Mouse (Mus musculus) urinary bladder, adult 2 months (tissue): ENCODE data around the gene Lmo7. TPM values are rescaled to one million over a fixed set of nuclear protein-coding genes. Genes with fewer than 3 reads are reported as not detected.

ENCODE experiments used
- DNase-seq: peaks from one replicate; pipeline ENCODE4 v3.0.0; 2022; ENCODE audit warnings: low spot score
- polyA plus RNA-seq: library from polyadenylated mRNA; depleted of rRNA; stranded (reverse); fragments of >200 nt; gene quantifications from 2 replicates; pipeline ENCODE4 v1.2.3, GENCODE M21; 2012

The Lmo7 gene
- polyA plus RNA-seq, 1 experiment = 27.9 TPM

GRCm38 (mm10) chr14:101780016-101780415 is 50.3 kb downstream of the Lmo7 start:
- no peak for DNase-seq

- DNase-seq = no peak
These were observed 51.5 kb downstream of the Lmo7 start for GRCm38 (mm10) chr14:101781219-101781618.

DNA sequence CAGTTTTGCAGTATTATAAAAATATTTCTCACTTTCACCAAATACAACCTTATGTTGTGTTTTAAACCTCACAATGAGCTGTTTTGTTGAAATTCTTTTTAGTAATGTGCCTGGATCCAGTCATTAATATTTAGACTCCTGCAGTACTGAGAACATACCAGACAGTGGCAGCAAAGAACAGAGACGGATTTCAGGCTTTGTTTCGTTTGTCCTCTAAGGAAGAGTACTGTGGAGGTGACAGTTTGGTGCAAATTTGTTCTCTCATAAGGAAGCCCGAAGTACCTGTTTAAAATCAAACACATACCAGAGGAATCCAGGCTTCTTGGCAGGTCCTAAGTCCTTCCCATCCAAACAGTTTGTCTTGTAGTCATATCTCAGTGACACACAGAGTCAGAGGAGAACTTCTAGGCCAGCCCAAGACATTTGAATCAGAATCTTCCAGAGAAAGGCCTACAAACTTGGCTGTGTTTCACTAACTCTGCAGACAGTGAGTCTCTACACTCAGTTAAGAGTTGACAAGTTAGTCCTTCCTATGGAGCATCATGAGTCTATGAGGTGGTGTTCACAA is 52.3 kb downstream of the Lmo7 start:
- no peak for DNase-seq

GRCm38 (mm10) chr14:101784315-101784945 is 54.7 kb downstream of the Lmo7 start:
- DNase-seq = no peak

DNA sequence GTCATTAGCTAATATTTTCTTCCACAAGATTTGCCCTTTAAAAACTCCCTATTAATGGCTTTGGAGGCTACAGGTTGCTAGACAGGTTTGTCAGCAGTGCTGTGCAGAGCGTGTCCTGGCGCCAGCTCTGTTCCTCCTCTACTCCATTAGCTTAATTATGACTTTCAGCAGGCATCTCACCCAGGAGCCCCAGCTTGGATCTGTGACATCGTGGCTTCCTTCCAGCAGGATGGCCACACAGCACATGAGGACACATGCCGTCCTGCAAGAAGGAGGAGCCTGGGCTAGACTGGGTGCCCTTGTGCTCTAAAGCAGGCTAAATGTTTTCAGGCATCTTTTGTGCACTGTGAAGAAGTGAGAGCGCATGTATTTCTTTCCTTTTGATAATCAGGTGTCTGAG is 58.1 kb downstream of the Lmo7 start:
- DNase-seq = peak; percentile 23

- DNase-seq = no peak
These were observed 58.7 kb downstream of the Lmo7 start for GRCm38 (mm10) chr14:101788475-101788874.

DNA sequence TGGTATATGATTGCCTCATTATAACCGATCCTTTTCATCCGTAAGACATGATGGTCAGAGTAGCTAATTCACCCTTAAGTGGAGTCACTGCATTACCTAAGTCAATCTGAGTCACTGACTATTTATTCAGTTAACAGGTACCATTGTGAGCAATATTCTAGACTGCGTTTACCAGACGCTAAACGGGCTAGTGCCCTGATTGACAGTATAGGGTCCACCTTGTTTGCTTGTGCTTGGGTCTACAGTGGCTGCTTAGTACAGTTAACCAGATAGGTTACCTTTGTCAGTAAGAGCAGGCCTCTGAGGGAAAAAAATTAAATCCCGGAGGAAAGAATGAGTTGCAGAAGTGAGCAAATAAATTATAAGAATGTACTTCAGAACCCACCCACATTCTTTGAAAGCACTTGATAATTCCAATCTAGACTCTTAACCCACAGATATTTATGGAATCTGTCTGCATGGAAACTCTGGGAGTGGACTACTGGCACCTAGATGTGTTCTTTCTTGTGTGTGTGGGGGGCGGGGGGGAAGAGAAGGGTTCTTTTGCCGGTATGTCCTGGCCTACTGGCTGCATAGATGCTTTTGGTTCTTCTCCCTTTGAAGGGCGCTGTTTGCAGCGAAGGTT is 64.9 kb downstream of the Lmo7 start:
- DNase-seq = no peak

DNA sequence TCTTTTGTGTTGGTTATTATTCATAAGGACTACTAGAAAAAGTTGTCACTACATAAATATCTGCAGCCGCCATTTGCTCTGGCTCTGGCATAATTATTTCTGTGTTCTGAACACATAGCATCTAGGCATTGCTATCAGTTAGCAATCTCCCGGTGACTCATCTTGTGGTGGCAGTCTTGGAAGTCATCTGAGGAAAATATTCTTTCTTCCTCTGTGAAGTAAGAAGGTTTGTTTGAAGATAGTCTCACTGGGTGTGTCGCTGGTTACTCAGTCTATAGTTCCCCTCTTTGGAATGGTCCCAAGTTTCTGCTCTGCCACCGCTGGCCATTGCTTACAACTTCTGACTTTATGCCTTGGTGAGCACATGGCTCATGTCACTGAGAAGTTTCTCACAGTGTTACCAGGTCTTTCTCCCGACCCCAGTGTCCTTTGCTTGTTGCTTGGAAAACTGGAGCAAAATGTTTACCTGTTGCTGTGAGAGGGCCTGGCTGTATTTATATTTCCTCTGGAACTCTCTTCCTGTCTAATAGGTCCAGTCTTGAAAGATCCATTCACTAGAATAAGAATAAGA is 68.3 kb downstream of the Lmo7 start:
- DNase-seq = no peak

GRCm38 (mm10) chr14:101798766-101799165 is 69.0 kb downstream of the Lmo7 start:
- DNase-seq = no peak

- no peak for DNase-seq
These were observed 71.9 kb downstream of the Lmo7 start for GRCm38 (mm10) chr14:101801674-101802073.

DNA sequence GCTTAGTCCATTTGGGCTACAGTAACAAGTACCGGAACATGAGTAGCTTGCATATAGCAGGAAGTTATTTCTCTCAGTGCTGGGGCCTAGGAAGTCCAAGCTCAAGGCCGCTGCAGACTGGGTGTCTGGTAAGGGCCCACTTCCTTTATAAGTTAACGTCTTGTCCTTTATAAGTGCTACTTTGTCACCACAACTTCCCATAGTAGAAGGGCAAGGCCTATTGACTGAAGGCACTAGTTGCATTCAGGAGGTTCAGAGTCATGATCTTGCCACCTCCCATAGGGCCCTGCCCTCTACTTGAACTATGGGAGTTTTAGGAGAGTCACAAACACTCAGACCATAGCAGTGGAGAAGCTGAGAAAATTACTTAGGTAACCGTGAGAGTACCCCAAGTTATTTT is 74.4 kb downstream of the Lmo7 start:
- DNase-seq = no peak

DNA sequence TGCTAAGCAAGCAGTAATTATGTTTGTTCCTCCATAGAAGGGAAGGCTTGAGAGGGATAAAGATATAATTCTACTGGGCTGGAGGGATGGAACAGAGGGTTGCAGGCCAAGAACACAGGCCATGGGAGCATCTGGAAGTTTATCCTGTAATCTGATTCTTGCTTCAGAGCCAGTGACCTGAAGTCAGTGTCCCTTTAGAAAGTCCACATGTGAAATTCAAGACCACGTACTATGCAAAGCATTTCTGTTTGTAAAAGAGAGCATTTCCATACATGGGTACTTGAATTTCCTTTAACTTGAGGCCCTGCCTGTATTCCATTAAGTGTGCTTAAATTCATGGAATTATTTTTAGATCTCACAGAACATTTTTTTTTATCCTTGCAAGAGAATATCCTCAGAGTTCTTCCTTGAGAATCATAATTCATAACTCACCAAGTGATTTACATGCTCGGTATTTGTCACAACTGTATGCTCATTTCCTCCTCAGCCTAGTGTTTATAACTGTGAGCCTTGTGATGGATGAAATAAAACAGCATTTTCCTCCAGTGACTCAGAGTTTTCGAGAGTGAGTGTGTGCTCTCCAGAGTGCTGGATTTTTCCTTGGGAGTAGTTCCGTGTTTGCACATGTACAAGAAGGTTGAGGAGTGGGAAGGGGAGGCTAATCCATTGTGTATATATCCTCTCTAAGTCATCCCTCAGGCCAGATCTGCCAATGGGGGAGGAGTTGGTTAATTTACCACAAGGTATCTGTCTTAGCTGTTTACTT is 75.0 kb downstream of the Lmo7 start:
- no peak for DNase-seq

DNA sequence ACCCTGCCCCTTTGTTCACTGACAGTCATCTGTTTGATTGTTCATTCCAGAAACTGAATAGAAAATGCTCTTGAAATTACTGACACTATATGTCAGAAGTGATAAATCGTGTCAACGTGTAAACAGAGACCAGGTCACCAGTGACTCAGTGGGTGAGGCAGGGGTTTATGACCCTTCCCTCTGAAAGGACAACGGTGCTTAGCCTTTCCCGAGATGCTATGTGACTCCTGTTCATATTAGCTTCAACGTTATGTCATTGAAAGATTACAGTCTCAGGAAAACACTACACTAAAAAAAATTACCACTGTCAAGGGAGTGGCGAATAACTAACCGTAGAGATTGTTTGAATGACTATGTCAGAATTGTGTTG is 75.6 kb downstream of the Lmo7 start:
- no peak for DNase-seq

DNA sequence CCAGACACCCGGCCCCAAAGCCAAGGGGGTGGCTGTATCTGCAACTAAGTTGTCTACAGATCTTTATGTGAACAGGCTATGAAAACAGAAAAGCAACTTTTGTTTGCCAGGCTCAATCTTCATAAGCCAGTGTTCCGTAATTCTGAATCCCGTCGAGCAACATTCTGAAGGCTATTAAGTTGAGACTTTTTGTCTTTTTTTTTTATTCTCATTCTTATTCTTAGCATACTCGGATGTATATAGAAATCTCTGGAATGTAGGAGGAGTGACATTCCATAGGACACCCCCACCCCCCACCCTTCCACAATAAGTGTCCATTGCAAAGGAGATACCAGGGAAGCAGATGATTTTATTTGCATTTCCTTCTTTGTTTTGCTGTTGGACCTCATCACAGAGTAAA is 76.3 kb downstream of the Lmo7 start:
- DNase-seq = no peak

- no peak for DNase-seq
These were observed 76.8 kb downstream of the Lmo7 start for GRCm38 (mm10) chr14:101806607-101807006.

DNA sequence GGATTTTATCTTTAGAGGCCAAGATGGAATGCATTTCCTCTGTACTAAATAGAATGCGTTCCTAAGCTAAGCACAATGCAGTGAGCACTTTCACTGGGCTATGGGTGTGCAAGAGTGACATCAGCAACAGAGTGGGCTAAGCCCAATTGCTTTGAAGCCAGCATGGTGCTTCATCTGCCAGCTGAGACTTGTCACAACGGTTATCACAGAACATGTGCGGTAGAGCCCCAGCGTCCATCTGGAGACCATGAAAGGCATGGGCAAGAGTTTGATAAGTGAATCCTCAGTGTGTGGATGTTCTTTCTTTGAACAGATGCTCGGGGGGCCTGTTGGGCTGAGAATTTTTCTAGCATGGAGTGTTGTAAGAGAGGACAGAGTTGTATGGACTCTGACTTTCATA is 86.7 kb downstream of the Lmo7 start:
- no peak for DNase-seq

DNA sequence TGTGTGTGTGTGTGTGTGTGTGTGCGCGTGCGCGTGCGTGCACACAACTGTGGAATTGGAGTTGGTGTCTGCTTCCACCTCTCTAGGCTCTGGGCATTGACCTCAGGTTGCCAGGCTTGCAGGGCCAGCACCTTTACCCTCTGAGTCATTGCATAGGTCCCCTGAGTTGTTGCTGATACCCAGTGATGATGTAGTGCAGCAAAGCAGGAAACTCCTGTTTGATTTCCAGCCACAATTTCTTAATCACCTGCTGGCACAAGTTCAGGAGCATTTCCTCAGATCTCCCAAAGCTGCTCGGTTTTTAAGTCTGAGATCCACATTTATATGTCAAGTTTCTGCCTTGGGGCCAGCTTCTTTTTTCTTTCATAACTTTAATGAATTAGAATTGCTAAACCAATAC is 92.6 kb downstream of the Lmo7 start:
- no peak for DNase-seq

GRCm38 (mm10) chr14:101822871-101823270 is 93.1 kb downstream of the Lmo7 start:
- no peak for DNase-seq

GRCm38 (mm10) chr14:101829676-101830075 is 99.9 kb downstream of the Lmo7 start:
- no peak for DNase-seq

DNA sequence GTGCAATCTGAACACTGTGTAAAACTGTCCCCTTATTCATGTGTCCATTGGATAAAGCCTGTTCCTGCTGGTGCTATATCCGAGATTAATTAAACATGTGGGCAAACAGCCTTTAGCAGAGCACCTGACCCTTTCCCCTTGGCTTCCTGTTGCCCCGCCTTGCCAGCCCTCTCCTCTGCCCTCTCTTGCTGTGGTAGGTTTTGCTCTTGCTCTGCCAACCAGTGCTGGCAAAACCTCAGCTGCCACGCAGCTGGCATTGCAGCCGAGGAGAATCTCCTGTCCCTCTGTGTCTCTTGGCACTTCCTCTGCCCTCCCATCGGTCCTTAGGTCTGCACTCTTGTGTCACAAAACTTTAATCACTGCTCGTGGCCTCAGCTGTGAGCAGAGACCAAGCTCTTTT is 100.4 kb downstream of the Lmo7 start:
- DNase-seq = no peak

GRCm38 (mm10) chr14:101834109-101834508 is 104.4 kb downstream of the Lmo7 start:
- DNase-seq = no peak

DNA sequence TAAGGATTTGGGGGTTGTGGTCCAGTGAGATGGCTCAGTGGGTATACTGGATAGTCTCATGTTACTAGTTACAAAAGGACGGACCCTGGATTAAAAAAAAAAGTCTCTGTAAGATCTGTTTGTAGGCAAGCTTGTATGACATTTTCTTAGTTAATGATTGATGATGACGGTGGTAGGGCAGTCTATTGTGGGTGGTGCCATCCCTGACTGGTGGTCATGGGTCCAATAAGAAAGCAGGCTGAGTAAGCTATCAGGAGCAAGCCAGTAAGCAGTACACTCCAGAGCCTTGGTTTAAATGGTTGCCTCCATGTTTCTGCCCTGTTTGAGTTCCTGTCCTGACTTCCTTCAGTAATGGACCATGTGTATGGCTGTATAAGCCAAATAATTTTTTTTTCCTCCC is 106.6 kb downstream of the Lmo7 start:
- DNase-seq = no peak

DNA sequence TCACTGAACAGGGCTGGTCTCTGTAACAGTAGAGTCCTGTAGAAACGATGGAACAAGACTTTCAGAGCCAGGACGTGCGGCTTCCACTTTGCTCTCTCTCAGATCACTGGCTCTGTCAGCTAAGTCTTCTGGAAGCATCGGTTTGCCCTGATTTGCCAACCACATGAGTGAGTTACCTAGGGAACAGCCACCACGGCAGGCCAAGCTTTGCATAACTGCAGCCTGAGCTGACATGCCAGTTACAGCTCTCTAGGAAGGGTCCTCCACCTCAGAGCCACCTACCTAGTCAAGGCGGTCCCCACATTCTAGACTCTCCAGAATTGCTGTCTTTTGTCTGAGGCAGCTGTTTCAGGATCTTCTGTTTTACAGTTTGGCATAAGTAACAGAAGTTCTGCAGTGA is 107.4 kb downstream of the Lmo7 start:
- no peak for DNase-seq
